Mouse (Mus musculus): ENCODE data around the gene Pik3cb. TPM values are rescaled to one million over a fixed set of nuclear protein-coding genes. Genes with fewer than 3 reads are reported as not detected.

The Pik3cb gene
- polyA plus RNA-seq, 1 experiment from 2014 or later, result 4.1 TPM

DNA sequence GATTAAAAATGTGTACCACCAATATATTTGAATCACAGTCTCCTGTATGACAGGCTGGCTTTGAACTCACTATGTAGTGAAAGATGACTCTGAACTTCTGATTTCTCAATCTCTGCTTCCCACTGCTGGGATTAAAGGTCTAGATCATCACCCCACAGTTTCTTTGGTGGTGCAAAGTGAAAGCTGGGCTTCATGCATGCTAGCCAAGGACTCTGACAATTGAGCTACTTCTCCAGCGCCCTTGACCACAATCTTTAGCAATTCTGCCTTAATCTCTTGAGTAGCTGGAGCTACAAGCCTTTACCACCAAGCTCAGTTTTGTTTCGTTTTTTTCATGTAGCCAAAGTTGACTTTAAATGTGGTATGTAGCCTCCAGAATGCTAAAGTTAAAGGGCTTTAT, 32.4 kb upstream of the Pik3cb start:
- no peak for TF ChIP-seq EP300 (IDR thresholded peaks at IDR 0.05)
- no peak for TF ChIP-seq CTCF (IDR thresholded peaks at IDR 0.05)
- Histone ChIP-seq H3K27ac (ENCODE audit: low read length) (no peak overlapping the region), H3K4me3 (ENCODE audit: low read depth, low read length) (no peak overlapping the region), H3K9ac (replicated peaks; ENCODE audit: low read depth) (no peak overlapping the region), H3K4me1 (ENCODE audit: insufficient read depth, low read depth, low read length) (no peaks in the 10 kb centered on the region), H3K27me3 (replicated peaks; ENCODE audit: insufficient read depth, low read length) (no peaks in the 10 kb centered on the region), H3K4me2 (replicated peaks; ENCODE audit: low read depth, low read length) (no peak overlapping the region), H3K36me3 (ENCODE audit: insufficient read depth, low read length) (no peaks in the 10 kb centered on the region), H3K9me3 (ENCODE audit: low read length) (no peaks in the 10 kb centered on the region)
- no peak for DNase-seq (ENCODE audit: low spot score)
- ATAC-seq, result no peak
- 68% methylated on average over 2 of the region's 2 CpGs for WGBS

DNA sequence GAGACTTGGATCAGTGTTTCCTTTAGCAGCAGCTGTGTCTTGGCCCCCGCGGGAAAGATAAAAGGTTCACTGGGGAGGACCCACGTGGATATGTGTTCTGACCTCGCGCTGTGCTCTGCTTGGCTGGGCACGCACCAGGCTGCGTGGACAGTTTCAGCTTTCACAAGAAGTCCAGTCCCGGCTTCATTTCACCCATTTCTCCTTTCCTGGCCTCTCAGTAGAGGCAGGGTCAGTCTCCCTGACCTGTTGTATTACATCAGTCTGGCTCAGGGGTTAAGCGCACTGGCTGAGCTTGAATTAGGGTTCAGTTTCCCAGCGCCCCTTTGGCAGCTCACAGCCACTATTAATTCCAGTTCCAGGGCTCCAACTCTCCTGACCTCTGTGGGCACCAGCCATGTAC, 30.8 kb upstream of the Pik3cb start:
- Histone ChIP-seq H3K27me3 (replicated peaks; ENCODE audit: insufficient read depth, low read length) (no peaks in the 10 kb centered on the region), H3K27ac (ENCODE audit: low read length) (no peak overlapping the region), H3K4me1 (ENCODE audit: insufficient read depth, low read depth, low read length) (no peaks in the 10 kb centered on the region), H3K9me3 (ENCODE audit: low read length) (no peaks in the 10 kb centered on the region), H3K4me2 (replicated peaks; ENCODE audit: low read depth, low read length) (no peak overlapping the region), H3K9ac (replicated peaks; ENCODE audit: low read depth) (no peak overlapping the region), H3K4me3 (ENCODE audit: low read depth, low read length) (no peak overlapping the region), H3K36me3 (ENCODE audit: insufficient read depth, low read length) (no peaks in the 10 kb centered on the region)
- TF ChIP-seq CTCF (IDR thresholded peaks at IDR 0.05) (no peak), EP300 (IDR thresholded peaks at IDR 0.05) (no peak)
- DNase-seq (ENCODE audit: low spot score) (no peak), ATAC-seq (no peak)
- WGBS, result 68% methylated on average over 10 of the region's 10 CpGs

DNA sequence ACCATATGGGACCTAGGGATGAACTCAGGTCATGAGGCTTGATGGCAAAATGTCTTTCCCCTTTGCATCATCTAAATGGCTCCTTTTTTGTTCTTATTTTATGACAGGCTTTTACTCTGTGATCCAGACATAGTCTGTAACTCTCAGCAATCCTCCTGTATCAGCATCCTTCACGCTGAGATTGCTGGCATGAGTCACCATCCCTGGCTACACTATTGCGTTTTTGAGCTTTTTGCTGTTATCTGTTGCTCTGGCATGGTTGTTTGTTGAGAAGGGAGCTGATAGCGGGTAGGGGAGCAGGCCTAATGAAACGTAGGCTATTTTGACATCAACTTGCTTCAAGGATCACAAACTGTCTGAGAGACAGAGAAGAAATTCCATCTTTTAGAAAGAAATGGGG, 28.6 kb upstream of the Pik3cb start:
- H3K27ac ChIP-seq (ENCODE audit: low read length), result no peak overlapping the region
- no peak for ATAC-seq
- no peaks in the 10 kb centered on the region for H3K27me3 ChIP-seq (replicated peaks; ENCODE audit: insufficient read depth, low read length)
- H3K36me3 ChIP-seq (ENCODE audit: insufficient read depth, low read length), result no peaks in the 10 kb centered on the region
- no peak overlapping the region for H3K4me2 ChIP-seq (replicated peaks; ENCODE audit: low read depth, low read length)
- TF ChIP-seq EP300 (IDR thresholded peaks at IDR 0.05) (no peak), CTCF (IDR thresholded peaks at IDR 0.05) (no peak)
- no peak overlapping the region for H3K9ac ChIP-seq (replicated peaks; ENCODE audit: low read depth)
- H3K9me3 ChIP-seq (ENCODE audit: low read length), result no peaks in the 10 kb centered on the region
- 0 out of 2 replicates have a peak, but pooled peaks cover 2% of the 10 kb centered on the region for H3K4me1 ChIP-seq (ENCODE audit: insufficient read depth, low read depth, low read length)
- 43% methylated on average over 4 of the region's 4 CpGs for WGBS
- no peak overlapping the region for H3K4me3 ChIP-seq (ENCODE audit: low read depth, low read length)
- no peak for DNase-seq (ENCODE audit: low spot score)

DNA sequence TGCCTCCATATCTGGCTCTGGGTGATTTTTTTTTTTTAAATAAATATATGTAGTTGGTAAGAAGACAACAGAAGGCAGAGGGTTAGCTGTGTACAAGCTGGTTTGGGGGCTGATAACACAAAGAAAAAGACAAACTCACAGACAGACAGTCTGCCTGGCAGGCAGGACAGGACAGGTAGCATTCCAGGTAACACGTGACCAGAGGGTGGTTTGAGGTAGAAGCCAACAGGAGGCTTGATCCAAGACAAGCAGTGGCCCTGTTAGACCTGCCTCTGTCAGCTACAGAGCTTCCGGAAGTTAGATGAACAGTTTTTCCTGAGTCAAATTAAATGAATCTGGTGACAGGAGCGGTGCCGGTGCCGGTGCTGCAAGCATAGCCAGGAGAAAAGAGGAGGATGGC, 26.5 kb upstream of the Pik3cb start:
- no peak overlapping the region for H3K4me3 ChIP-seq (ENCODE audit: low read depth, low read length)
- H3K4me2 ChIP-seq (replicated peaks; ENCODE audit: low read depth, low read length), result no peak overlapping the region
- H3K9me3 ChIP-seq (ENCODE audit: low read length), result no peaks in the 10 kb centered on the region
- ATAC-seq (no peak), DNase-seq (ENCODE audit: low spot score) (no peak)
- TF ChIP-seq CTCF (IDR thresholded peaks at IDR 0.05) (no peak), EP300 (IDR thresholded peaks at IDR 0.05) (no peak)
- WGBS, result 56% methylated on average over 5 of the region's 5 CpGs
- H3K27ac ChIP-seq (ENCODE audit: low read length), result no peak overlapping the region
- no peak overlapping the region for H3K9ac ChIP-seq (replicated peaks; ENCODE audit: low read depth)
- no peaks in the 10 kb centered on the region for H3K36me3 ChIP-seq (ENCODE audit: insufficient read depth, low read length)
- H3K4me1 ChIP-seq (ENCODE audit: insufficient read depth, low read depth, low read length), result 0 out of 2 replicates have a peak, but pooled peaks cover 2% of the 10 kb centered on the region
- H3K27me3 ChIP-seq (replicated peaks; ENCODE audit: insufficient read depth, low read length), result no peaks in the 10 kb centered on the region

DNA sequence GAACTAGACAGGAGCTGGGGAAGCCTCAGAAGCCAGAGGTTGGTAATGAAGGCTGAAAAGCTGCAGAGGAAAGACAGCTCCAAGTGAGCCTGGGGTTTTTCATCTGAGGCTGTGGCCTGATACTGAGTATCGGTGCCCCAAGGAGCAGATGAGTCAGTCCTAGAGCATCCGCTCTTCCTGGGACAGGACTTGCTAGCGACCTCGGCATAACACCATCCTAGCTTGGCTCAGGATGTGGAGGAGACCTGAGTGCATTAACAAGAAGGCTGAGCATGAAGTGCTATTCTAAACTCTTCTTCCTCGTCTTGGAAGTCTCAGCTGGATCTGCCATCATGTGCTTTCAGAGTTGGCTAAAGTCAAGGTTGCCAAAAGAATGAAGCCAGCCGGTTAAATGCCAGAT, 25.5 kb upstream of the Pik3cb start:
- DNase-seq (ENCODE audit: low spot score), result no peak
- 72% methylated on average over 6 of the region's 6 CpGs for WGBS
- no peak overlapping the region for H3K27ac ChIP-seq (ENCODE audit: low read length)

DNA sequence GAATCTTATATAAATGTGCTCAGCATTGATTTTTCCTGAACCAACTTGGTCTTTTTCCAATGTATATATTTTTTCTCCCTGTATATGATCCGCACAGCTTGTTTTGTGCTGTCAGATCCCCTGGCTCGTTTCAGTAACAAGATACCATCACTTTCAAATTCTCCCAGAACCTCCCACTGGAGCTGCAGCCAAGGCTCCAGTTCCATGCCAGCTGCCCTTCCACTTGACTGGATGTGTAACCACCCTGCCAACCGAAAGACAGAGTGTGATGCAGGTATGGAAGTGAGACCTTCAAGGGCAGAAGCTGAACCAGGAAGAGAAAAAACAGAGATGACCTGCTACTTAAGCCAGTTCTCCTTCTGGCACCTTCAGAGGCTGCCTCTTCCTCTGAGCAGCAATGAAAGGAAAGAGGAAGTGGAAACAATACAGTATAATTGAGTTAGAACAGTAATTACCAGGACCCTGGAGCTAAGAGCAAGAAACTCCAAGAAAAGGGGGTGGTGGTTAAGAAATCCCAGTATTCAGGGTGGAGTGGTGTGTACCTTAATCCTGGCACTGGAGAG, 24.3 kb upstream of the Pik3cb start:
- no peaks in the 10 kb centered on the region for H3K9me3 ChIP-seq (ENCODE audit: low read length)
- no peaks in the 10 kb centered on the region for H3K27me3 ChIP-seq (replicated peaks; ENCODE audit: insufficient read depth, low read length)
- H3K4me1 ChIP-seq (ENCODE audit: insufficient read depth, low read depth, low read length), result 0 out of 2 replicates have a peak, but pooled peaks cover 2% of the 10 kb centered on the region
- H3K9ac ChIP-seq (replicated peaks; ENCODE audit: low read depth), result no peak overlapping the region
- H3K36me3 ChIP-seq (ENCODE audit: insufficient read depth, low read length), result no peaks in the 10 kb centered on the region
- H3K27ac ChIP-seq (ENCODE audit: low read length), result no peak overlapping the region
- WGBS, result 36% methylated on average over 3 of the region's 3 CpGs
- no peak overlapping the region for H3K4me3 ChIP-seq (ENCODE audit: low read depth, low read length)
- ATAC-seq, result no peak
- no peak for DNase-seq (ENCODE audit: low spot score)
- no peak for TF ChIP-seq EP300 (IDR thresholded peaks at IDR 0.05)
- no peak for TF ChIP-seq CTCF (IDR thresholded peaks at IDR 0.05)
- H3K4me2 ChIP-seq (replicated peaks; ENCODE audit: low read depth, low read length), result no peak overlapping the region

More for the DNA sequence above, 25.5 kb upstream of the Pik3cb start:
- H3K9me3 ChIP-seq (ENCODE audit: low read length), result no peaks in the 10 kb centered on the region
- H3K4me1 ChIP-seq (ENCODE audit: insufficient read depth, low read depth, low read length), result 0 out of 2 replicates have a peak, but pooled peaks cover 2% of the 10 kb centered on the region
- no peak overlapping the region for H3K4me3 ChIP-seq (ENCODE audit: low read depth, low read length)
- no peaks in the 10 kb centered on the region for H3K36me3 ChIP-seq (ENCODE audit: insufficient read depth, low read length)
- no peak for TF ChIP-seq CTCF (IDR thresholded peaks at IDR 0.05)
- TF ChIP-seq EP300 (IDR thresholded peaks at IDR 0.05), result no peak
- H3K27me3 ChIP-seq (replicated peaks; ENCODE audit: insufficient read depth, low read length), result no peaks in the 10 kb centered on the region
- H3K4me2 ChIP-seq (replicated peaks; ENCODE audit: low read depth, low read length), result no peak overlapping the region
- ATAC-seq, result no peak
- H3K9ac ChIP-seq (replicated peaks; ENCODE audit: low read depth), result no peak overlapping the region

DNA sequence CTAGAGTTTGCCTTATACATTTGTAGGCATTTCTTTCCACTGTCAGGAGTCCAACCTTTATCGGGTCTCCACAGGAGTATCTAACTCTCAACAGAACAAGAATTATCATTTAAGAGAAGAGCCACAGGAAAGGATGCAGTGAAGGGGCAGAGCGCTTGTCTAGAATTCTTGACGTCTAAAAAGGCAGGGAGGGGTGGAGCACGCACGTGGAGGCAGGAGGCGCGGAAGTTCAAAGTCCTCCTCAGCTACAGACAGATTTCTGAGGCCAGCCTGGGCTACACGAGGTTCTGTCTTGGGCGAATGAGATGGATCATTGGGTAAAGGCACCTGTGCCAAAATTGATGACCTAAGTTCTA, 23.7 kb upstream of the Pik3cb start:
- no peaks in the 10 kb centered on the region for H3K36me3 ChIP-seq (ENCODE audit: insufficient read depth, low read length)
- no peak overlapping the region for H3K4me3 ChIP-seq (ENCODE audit: low read depth, low read length)
- 0 out of 2 replicates have a peak, but pooled peaks cover 2% of the 10 kb centered on the region for H3K4me1 ChIP-seq (ENCODE audit: insufficient read depth, low read depth, low read length)
- no peak overlapping the region for H3K4me2 ChIP-seq (replicated peaks; ENCODE audit: low read depth, low read length)
- no peak for TF ChIP-seq EP300 (IDR thresholded peaks at IDR 0.05)
- TF ChIP-seq CTCF (IDR thresholded peaks at IDR 0.05), result no peak
- no peak overlapping the region for H3K9ac ChIP-seq (replicated peaks; ENCODE audit: low read depth)
- H3K27me3 ChIP-seq (replicated peaks; ENCODE audit: insufficient read depth, low read length), result no peaks in the 10 kb centered on the region
- no peak for ATAC-seq
- H3K9me3 ChIP-seq (ENCODE audit: low read length), result no peaks in the 10 kb centered on the region
- H3K27ac ChIP-seq (ENCODE audit: low read length), result no peak overlapping the region
- no peak for DNase-seq (ENCODE audit: low spot score)
- WGBS, result 57% methylated on average over 9 of the region's 9 CpGs
